Mouse (Mus musculus): ENCODE results near the gene Engase.

Gene Engase

DNA sequence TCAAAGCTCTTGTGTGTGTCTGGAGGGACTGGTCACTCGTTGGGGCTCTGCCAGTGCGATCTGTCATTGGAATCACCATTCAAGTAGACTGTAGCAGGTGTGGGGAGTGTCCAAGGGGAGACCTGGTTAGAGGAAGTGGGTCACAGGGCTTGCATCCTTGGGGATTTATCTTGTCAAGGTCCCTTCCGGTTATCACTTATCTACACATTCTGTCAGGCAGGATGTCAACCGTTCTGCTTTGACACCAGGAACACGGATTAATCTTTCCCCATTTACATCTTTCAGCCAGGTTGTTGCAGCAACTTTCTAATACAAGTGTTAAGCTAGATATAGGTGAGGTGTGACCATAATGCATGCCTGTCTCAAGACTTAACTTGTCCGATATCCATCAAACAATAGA lies 20.8 kb upstream of the Engase start:
- no peak for DNase-seq

DNA sequence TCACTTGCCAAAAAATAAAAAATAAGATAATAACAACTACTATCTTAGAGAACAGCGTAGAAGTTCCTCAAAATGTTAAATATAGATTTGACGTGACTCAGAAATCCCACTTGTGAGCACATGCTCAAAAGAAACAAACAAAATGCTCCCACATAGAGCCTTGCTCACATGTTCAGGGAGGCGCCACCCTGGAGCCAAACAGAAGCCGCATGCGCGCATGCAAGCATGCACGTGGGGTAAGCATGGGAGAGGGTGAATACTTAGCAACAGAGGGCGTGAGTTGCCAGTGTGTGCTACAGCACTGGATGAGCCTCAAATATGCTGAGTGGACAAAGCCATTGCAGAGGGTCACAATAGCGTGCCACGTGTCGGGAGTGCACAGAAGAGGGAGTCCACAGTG lies 19.7 kb upstream of the Engase start:
- DNase-seq: no peak

DNA sequence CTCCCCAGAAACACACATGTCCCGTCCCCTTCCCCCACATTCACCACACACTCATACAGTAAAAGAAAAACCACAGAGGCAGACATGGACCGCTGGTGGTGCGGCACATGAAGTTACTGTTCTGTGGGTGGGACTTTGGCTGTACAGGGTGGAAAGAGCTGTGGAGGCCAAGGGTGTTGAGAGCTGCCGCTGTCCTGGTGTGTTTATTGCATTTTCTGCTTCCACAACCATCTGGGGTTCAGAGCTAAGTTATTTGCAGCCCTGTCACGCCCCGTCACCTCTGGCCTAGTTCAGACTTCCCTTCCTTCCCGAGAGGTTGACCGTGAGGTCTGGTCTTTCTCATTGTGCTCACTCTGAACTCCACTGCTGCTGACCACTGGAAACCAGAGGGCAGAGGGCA lies 17.6 kb upstream of the Engase start:
- peak; percentile 75 for DNase-seq

DNA sequence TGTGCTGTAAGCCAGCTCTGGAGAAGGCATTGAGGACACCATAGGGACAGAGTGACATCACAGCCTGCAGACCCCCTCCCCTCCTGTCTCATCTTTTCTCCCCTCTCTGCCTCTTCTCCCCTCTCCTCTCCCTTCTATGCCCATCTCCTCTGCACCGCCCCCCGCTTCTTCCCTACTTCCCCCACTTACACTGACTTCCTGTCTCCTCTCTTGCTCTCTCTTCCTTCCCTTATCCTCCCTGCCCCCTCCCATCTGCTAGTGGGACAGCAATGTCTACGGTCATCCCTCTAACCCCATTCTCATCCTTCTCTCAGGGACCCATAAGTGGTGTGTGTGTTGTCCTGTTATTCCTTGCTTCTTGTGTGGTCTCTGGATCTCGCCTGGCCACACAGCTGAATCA lies 17.1 kb upstream of the Engase start:
- no peak for DNase-seq

DNA sequence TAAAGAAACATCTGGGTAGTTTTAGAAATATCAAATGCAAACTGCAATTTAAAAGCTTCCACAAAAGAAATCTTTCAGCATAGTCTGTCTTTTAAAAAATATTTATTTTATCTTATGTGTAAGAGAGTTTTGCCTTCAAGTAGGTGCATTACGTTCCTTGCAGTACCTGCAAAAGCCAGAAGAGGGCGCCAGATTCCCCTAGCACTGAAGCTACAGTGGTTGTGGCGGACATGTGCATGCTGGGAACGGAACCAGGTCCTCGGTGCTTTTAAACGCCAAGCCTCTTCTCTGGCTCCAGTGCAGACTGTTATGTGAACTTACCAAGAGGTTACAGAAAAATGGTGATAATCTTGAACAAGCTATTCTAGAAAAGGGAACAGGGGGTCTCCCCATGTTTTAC lies 16.3 kb upstream of the Engase start:
- no peak for DNase-seq

DNA sequence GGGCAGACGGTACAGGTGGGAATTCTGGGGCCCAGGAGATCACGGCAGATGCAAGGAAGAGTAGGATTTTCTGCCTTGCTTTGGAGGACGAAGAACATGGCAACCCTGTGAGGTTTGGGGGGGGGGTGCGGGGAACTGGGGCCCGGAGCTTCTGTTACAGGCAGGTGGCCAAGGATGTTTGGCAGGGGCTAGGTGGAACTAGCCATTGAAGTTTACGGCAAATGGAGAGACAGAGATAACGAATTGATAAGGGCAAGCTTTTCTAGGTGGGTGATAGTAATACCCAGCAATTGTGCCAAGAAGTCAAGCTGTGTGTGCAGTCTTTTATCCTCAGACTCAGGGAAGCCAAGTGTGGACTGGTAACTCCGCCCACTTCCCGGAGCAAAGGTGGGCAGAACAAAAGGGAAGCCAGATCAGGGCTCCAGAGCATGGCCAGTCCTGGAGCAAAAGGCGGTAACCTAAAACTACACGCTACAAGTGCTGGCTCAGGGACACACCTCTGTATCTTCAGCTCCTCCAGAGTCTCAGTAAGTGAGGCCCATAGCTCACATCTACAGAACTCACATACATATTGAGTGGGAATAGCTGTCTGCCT lies 9.1 kb upstream of the Engase start:
- DNase-seq: no peak

DNA sequence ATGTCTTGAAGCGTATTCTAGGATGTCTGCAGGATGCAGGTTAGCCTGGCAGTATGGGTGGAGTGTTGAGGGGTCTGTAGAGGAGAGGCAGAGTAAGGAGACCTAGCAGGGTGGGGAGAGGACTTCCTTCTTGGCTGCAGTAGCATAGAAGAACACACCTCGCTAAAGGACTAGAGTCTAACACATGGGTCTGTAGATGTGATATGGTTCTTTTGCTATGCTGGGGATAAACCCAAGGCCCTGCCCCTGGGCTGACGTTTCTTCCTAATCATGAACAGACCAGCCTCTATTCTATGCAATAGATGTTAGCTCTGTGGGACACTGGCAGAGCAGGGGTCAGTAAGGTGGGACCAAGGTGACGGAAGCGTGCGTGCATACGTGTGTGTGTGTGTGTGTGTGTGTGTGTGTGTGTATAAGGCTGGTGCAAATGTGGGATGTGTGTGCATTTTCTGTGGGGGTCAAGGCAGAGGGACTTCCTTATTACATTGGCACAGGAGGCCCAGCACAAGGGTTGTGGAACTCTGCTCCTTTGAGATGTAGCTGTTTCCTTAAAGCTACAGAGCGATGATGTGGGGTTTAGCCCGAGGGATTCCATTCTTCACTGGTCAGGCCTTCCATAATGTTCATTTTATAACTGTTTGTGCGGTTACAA lies 7.0 kb upstream of the Engase start:
- DNase-seq: no peak

DNA sequence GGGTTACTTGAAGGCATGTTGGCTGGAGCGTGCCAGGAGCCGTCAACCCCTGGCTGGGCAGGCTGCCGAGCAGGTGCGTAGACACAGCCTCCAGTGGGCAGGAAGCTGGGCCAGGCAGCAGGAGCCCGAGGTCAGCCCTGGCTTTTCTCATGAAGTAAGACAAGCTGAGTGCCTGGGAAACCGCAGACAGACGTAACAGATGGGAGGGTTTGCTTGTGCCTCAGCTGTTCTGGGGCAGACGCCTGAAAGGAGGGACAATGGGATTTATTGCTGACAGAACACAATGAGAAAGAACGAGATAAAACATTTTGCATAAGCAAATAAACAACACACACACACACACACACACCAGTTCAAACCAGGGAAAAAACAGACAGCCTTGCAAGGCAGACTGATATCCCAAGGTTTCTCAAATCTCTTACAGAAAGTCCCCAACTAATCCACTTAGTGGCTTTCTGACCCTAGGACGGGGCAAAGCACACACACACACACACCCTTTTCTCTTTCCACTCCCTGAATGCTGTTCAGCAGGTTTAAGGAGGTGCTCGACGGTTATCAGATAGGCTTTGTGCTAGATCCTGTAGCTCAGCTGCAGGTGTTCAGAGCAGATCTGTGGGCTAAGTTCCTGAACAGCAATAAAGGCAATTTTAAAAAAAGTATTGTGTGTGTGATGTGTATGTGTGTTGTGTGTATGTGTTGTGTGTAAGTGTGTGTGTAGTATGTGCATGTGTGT lies 6.2 kb upstream of the Engase start:
- DNase-seq: no peak

DNA sequence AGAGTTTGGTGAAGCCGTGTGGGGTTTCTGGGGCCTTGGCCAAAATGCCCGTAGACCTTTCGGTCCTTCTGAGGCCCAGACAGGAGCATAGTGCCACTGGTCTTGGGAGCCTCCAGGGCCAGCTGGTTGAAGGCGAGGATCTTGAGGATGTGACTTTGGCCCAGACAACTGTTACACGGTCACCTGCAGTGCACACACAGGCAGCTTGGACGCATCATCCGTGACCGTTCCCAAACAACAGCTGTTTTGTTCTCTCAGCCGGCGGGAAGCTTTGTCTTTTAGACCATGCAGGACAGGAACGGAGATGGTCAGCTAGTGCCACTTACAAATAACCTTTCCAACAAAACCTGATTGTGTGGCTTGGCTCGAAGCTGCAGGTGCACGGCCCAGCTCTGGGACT lies 5.0 kb upstream of the Engase start:
- DNase-seq: no peak

DNA sequence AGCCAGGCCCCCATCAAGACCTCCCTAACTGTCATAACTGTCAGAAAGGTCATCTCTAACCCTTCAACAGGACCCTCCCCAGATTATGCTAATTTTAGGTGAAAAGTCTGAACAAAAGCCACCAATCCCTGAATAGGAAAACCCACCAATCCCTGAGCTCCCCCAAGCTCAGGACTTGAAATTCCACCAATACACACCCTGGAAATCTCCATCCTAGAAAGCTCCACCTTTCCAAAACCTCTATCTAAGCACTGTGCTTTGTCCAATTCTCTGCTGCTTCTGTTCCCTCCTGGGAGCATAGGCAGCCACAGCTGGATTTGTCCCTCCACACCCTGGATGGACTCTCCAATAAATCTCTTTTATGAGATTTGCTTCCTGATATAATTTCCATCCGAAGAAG lies 3.5 kb upstream of the Engase start:
- no peak for DNase-seq

DNA sequence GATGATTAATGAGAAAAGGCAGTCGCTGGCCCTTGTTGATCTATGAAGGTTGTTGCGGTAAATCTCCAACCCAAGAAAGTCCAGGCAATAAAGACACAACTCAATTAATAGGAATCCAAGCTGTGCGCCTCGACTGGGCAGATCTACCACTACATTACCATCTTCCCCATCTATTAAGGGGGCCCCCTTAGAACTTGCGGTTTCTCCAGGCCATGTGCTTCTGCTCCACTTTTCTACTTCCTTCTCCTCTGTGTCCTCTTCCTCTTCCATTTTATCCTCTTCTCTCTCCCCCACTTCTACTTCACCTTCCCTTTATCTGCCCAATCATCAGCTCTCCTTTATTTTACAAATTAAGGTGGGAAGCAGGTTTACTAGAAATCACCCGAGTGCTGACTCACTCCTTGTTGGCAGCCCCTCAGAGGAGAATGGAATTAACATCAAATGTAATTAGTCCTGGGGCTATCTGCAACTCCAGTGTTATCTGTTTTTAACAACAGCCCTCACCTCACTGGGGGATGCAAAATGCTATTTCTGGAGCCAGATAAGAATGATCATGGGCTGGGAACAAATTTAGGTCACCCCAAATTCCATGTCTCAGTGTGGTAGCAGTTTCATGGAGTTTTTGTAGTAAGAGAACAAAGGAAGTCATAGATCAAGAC lies 2.7 kb upstream of the Engase start:
- DNase-seq: no peak

DNA sequence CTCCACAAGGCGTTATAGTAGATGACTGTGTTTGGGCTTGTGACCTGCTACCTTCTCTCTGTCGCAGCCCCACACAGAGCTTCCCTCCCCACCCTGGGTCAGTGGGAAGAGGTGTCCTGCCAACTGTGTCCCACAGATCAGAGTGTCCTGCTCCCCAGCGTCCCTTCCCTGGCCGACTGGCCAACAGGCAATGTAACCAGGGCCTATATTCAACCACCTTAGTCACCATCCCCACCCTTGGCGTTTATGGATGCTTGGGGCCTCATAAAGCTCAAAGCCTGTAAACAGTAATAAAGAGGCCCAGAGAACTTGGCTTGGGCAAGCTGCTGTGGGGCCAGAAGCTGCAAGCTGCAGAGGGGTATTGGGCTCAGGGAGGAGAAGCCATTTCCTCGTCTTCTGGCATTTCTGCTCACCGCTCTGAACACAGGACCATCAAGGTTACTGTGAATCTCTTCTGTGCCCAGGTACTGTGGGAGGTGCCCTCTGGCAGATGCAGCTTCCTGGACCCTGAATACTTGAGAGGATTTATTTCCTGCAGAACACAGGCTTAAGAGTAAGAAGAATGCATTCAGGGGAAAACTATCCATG lies 1.0 kb upstream of the Engase start:
- DNase-seq: no peak

DNA sequence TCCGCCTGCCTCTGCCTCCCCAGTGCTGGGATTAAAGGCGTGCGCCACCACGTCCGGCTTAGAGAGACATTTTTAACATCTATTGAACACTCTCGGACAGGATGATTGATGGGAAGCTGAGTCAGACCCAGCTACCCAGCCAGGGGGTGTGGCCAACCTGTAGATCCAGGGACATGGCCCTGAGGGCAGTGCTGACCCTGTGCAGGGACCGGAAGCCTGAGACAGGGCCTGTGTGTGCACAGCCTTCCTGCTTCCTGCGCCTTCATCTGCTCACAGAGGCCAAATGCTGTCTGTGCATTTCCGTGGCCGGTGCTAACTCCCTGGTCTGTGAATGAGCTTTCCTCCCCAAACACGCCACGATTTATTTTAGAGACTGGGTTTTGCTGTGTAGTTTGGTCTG lies 3.1 kb downstream of the Engase start:
- DNase-seq: peak; percentile 65

DNA sequence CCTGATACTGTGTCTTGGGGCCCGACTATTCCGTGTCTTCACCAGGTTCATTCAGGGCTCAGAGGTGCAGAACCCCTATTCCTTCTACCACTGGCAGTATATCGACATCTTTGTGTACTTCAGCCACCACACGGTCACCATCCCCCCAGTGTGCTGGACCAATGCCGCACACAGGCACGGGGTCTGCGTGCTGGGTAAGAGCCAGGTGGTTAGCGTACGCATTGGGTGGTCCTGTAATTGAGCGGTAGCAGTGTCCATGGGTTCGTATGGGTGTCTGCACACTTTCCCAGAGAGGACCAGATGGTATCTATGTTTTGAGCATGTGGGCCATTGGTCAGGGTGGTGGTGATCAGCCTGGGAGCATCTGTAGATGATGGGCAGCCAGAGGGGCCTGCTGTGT lies 4.6 kb downstream of the Engase start:
- no peak for DNase-seq

DNA sequence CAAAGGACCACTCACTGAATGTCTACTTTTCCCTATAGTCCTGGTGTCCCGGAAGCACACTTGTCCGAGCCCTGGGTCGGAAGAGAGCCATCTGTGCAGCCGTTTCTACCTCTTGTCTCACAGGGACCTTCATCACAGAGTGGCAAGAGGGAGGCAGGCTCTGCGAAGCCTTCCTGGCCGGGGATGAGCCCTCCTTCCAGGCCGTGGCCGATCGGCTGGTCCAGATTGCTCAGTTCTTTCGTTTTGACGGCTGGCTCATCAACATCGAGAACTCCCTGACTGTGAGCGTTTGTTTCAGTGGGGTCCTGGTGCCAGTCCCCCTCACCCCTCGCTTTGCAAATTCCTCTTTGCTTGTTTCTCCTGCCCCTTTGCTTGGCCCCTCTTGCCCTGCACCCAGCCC lies 5.1 kb downstream of the Engase start:
- no peak for DNase-seq

DNA sequence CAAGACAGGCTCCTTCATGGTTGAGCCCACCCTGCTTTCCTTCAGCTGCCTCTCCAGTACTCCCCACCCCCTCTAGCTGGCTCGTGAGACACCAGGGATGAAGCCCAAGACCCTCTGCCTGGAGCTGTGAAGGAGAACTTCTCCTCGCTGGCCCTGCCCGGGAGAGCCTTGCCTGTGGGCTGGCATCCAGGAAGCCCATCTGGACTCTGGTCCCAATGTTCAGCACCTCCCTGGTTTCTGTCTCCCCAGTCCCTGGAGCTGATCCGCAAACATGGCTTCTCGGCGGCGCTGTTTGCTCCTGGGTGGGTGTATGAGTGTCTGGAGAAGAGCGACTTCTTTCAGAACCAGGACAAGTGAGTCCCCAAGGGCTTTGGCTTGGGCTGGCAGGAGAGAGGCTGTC lies 7.5 kb downstream of the Engase start:
- DNase-seq: no peak

DNA sequence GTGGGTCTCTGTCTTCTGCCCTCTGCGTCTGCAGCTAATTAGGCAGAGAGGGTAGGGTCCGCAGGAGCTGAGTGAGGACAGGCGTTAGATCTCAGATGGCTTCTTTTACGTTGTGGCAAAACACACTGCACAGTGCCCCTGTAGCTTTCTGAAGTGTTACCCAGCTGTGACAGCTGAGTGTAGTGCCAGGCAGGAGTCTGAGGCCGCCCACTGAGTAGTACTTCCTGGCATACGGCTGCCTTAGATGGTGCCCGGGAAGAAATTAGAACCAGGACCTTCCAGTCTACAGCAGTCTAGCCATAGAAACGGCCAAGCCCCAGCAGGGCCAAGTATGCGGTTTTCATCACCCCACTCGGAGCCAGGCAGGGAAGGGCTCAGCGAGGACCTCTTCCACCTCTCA lies 8.7 kb downstream of the Engase start:
- DNase-seq: no peak

DNA sequence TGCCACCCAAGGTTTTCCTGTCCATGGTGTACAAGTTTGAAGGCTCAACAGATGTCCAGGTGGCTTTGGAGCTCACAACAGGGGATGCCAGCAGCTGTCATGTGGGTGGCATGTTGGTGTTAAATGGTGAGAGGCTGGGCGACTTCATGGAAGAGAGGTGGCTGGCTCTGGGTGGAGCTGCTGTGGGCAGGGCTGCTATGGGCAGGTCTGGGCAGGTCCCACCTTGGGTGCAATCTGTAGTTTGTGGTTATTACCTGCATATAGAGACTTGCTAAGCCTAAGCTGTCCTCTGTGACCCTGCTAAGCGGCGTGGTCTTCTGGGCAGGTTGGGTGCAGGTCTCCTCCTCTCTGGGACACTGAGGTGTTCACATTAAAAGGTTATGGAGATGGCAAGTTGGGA lies 9.2 kb downstream of the Engase start:
- DNase-seq: no peak

DNA sequence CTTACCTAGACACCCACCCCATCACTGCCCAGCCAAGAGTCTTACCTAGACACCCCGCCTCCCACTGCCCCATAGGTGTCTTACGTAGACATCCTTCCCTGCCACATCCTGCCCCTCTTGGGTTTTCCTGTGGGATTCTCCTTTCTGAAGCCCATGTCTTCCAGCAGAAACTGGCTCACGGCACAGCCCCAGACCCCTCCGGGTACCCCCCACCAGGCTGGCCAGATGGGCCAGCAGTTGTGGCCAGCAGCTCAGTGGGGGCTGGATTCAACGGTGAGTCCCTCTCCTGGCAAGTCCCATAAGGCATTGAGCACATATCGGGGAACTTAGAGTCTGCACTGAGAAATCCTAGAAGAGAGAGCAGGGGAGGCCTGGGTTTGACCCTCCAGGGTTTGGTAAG lies 9.7 kb downstream of the Engase start:
- DNase-seq: no peak

DNA sequence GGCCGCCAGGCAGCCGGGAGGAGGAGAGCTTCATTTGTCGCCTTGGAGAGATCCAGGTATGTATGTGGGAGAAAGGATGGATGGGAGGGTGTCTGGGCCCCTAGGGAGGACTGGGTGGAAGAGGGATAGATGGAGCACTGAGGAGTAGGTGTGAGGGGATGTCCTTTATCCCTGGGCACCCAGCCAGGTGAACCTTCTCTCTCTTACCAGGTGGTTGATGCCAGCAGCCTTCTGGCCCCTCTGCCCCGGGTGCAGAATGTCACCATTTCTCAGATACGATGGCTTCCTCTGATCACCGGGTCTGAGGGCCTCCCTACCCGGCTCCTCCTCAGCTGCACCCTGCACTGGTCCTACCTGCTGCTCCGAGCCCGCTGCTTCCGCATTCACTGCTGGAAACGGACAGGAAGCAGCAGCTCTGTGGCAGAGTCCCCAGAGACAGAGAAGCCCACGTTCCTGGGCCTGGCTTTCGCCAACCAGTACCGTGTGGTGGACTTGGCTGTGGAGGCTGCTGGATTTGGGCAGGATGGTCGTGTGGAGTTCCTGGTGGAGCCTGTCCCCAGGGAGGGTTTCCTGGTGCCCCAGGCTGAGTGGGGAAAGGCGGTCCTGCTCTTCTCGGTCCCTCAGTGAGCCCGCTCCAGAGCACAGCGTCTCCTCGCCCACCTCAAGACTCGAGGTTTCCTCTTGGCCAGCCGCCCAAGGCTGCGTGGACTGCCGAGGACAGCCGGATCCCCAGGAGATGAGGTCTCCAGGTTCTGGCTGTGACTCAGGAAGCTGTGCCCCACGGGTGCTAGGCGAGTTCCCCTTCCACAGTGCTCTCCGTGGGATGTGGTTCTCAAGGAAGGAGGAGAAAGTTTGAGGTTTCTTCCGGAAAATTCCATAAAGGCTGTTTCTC lies 10.5 kb downstream of the Engase start:
- no peak for DNase-seq

DNA sequence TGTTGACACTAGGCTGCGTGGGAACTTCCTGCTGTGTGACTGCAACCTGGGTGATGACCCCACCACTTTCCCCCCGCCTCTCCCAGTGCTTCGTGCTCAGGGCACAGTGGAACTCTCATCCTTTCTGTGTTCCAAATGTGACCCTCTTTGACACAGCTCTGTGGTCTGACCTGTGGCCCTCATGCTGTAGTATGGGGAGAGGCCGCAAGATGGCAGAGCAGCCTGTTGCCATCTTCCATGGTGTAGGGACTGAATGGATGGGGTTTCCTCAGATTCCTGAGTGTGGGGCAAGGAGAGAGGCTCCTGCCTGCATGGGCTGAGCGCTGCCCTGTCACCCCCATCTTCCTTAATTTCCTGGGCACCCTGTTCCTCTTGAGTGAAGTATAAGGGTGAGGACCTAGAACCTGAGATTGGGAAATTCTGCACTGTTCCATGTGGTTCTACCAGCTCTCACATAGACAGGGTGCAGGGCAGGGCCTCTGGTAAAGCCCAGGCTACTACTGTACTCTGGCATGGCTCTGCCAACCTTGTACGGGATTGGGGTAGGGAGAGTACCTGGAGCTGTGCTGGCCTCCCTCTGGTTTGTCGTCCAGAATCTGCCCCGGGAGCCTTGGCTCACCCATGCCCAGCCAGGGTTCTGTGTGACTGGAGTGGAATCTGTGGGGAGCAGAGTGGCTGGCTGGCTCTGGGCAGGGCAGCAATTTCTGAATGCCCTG lies 11.7 kb downstream of the Engase start:
- DNase-seq: peak; percentile 28

DNA sequence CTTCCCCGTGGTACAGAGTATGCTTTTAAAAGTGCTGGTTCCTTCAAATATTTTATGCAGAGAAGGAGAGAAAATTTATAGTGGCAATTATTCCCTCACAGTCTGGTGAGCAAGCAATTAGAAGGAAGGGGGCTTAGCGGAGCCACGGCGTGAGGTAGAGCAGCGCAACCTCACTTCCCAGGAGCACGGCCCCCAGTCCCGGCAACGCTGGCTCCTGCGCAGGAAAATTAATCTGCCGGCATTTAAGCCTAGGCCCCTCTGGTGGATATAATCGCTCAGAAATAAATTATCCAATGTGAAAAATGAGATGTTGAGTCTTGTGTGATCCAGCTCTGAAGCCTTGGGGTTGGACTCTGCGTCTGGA lies 12.3 kb downstream of the Engase start:
- no peak for DNase-seq
